Mouse (Mus musculus) yolk sac, embryonic 10.5 days (tissue): ENCODE results near the gene Miip.
A peak's percentile ranks its signal among the peaks of the same experiment; 100 is the strongest.

ENCODE experiments used
- DNase-seq: peaks from one replicate; pipeline ENCODE4 v3.0.0-alpha.2; 2017; ENCODE audit warnings: low spot score

The Miip gene

GRCm38 (mm10) chr4:147868450-147869031, at the start of gene Miip, which contains the start of gene Fv1:
TSS of gene Miip (minus strand) at chr4:147868816.
TSS of gene Fv1 (plus strand) at chr4:147868979.
- DNase-seq: peak; percentile 97

GRCm38 (mm10) chr4:147909486-147909885, 40.9 kb upstream of the Miip start:
- no peak for DNase-seq

DNA sequence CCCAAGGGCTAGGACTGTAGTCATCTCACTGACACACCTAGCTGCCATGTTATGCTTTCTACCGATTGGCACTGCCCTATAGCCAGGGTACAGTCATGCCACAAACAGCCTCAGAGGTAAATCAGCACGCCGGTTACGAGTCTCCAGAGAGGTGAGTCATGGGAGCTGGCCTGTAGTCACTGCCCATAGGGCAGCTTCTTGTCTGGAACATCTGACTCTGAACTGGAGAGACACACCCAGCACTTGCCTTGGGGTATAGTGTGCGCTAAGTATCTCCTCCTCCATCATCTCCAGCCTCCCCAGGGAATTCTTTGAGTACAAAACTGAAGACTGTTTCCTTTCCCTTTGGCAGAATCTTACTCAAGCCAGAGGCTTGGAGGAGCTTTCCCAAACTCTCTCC, 37.6 kb upstream of the Miip start:
- DNase-seq: no peak

- DNase-seq: no peak
Observed at GRCm38 (mm10) chr4:147905090-147905659, 36.6 kb upstream of the Miip start.

DNA sequence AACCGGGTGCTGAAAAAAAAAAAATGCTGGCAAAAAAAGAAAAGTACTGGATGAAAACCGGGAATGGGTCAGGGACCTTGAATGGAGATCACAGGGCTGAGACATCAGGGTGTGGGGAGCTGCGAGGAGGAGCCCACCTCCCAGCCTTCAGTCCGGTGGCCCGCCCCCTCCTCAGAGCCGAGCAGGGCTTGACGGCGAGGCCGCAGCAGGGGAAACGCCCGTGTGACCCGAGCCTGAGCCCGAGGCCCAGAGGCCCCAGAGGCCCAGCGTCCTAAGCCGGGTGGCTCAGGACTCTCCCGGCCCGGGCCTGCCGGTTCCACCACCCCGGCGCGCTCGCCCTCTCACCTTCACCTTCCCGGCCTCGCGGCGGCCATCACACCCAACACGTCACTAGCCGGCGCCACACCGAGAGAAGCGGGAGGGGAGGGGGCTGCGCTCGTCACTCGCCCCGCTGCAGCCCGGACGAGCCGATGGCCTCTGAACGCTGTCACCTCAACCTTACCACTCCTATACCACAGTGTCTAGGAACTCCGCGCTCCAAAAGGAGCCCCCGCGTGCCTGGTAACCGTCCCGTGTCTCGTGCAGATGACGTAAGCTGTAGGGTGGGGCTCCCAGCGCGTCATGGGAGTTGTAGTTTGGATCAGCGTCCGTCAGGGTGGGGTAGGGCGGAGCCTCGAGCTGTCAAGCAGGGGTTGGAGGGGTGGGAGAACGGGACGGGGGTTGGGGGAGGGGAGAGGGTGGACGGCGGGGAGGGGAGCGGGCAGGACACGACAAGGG, 35.9 kb upstream of the Miip start, which contains the start of gene Mfn2:
TSS of gene Mfn2 (minus strand) at position 392 of the 777 bp plus-strand sequence.
- peak; percentile 95 for DNase-seq

DNA sequence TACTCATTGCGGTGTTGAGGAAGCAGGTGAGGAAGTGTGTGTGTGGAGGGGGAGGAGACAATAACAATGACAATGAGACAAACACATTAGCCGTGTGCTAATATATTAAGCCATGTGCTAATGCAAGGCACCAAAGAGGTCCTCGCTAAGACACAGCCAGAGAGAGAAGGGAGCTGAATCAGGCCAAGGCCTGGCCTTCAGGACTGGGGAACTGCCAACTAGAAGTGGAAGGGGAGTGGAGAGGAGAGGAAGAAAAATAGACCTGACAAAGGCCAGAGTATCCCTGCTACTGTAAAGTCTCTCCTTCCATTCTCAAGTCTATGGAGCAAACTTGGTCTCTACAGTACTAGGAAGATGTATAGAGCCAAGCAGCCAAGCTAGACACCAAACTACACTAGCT, 35.0 kb upstream of the Miip start:
- DNase-seq: peak; percentile 53

- peak; percentile 66 for DNase-seq
Observed at GRCm38 (mm10) chr4:147902906-147903500, 34.4 kb upstream of the Miip start.

DNA sequence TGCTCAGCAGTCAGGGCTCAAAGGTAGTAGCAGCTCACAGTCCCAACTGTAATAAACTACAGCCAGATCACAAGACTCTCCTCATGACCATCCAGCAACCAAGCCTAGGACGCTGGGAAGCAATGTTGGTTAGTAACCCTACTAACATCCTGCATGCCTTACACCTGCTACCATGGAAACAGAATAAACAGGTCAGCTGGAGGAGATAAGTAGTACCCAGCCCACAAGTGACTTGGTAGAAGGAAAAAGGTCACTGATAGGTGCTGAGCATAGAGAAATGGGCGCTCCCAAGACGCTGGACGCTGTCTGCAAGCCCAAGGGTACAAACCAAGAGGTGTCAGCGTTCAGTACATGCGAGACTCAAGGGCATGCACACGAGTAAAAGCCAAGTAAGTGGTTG, 31.8 kb upstream of the Miip start:
- peak; percentile 63 for DNase-seq

DNA sequence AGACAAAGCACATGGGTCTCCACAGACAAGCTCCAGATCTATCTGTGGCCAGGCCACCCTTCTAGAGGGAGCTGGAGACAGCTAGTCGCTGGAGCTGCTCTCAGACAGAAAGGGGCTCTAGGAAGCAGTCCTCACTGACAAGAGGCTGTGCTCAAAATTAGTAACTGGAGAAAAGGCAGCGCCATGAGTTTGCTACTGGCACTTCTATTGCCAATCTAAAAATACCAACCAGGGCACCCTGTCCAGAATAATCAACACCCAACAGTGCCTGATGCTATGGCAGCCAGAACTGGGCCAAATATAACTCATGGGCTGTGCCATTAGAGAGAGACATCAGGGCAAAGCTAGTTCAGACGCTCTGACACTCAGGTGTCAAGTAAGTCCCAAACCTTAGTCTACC, 28.7 kb upstream of the Miip start:
- DNase-seq: no peak

GRCm38 (mm10) chr4:147896411-147896810, 27.8 kb upstream of the Miip start:
- DNase-seq: no peak

GRCm38 (mm10) chr4:147895815-147896330, 27.3 kb upstream of the Miip start:
- no peak for DNase-seq

GRCm38 (mm10) chr4:147890341-147890740, 21.7 kb upstream of the Miip start:
- DNase-seq: no peak

GRCm38 (mm10) chr4:147888237-147888636, 19.6 kb upstream of the Miip start:
- no peak for DNase-seq

GRCm38 (mm10) chr4:147887277-147887676, 18.7 kb upstream of the Miip start:
- DNase-seq: no peak

GRCm38 (mm10) chr4:147886158-147886557, 17.5 kb upstream of the Miip start:
- DNase-seq: no peak

DNA sequence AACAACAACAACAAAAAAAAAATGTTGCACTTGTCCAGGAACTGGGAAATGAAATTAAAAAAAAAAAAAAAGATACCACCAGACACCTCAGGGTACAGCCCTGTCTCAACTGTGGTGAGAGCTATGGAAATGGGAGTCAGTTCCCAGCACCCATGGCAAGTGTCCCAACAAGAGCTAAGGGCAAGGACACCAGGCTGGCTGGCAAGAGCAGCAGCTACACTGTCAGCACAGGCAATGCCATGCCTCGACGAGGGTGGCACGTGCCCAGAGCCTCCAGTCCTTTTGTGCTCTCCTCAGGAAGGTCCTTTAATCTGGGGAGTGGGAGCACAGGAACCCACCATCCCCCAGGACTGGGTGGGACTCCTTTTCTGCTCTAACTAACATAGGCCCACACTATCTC, 15.5 kb upstream of the Miip start:
- no peak for DNase-seq

- no peak for DNase-seq
Observed at GRCm38 (mm10) chr4:147883041-147883440, 14.4 kb upstream of the Miip start.

DNA sequence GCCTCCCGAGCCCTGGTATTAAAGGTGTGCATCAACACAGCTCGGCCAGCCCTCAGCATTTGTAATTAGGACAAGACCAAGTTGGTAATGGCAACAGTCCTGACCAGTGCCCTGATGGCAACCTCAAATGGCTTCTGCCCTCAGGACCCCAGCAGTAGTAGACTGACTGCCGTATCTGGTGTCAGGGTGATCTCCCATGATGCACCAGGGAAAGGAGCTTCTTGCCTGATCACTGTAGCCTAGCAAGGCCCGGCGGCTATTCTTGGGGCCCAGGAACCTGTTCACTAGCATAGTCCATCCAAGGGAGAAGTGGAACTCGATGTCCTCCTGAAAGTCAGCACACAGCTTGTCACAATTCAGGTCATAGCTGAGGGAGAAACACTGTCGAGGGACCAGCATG, 13.2 kb upstream of the Miip start:
- DNase-seq: no peak

DNA sequence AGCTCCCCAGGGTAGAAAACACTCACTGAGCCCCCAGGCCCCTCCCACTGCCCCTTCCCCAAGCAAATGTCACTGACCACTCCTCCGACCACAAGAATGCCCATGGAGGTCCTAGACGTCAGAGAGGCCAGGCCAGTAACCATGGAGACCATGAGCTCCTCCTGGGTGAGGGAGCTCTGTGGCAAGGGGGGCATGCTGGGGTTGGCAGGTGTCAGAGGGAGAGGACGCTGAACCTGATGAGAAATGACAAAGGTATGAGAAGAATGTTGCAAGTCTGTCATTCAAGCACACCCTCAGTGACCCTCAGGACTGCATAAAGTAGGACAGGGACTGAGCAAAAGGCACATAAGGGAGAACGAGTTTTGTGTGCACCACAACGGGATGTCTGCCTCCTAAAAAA, 11.2 kb upstream of the Miip start:
- no peak for DNase-seq

DNA sequence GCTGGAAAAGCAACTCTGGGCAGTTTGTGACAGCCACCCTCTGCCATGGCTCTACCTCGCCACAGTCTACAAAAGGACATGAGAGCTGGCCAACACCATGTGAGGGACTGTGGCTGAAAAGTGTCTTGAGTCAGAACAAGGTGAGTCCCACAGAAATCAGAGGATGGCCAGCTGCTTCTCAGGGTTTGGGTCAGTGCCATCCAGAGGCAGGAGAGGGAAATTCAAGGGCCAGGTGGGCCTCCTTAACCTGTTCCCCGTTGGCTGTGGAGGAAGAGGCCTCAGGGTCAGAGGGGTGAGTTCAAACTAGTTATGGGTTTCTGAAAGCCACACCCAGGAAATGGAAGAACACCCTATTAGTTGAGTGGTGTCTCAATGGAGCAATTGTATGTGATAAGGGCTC, 10.8 kb upstream of the Miip start:
- DNase-seq: no peak

DNA sequence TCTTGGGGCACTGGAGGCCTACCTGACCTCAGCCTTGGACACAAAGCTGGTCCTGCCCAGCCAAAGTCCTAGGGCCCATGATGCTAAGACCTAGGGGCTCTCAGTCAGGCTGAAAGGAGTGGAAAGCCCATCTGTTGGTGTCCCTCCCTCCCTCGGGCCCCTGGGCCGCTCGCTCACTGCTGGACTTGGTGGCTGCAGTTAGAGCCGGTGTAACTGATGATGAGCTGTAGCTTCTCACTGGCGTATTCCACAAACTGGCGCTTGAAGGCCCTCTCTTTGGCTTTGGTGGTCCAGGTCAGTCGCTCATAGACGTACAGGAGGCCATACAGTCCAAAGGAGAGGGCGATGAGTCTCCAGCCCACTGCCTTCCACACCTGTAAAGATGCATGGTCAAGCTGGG, 9.9 kb upstream of the Miip start:
- no peak for DNase-seq

- no peak for DNase-seq
Observed at GRCm38 (mm10) chr4:147875852-147876575, 7.4 kb upstream of the Miip start.
